Mouse (Mus musculus) frontal cortex, adult 2 months (tissue): Measurements from ENCODE around the gene Olfr649. TPM values are rescaled to one million over a fixed set of nuclear protein-coding genes. Genes with fewer than 3 reads are reported as not detected.

Experiments
- DNase-seq, 2 experiments: peaks; one replicate each; pipeline ENCODE4 v3.0.0; 2022; ENCODE audit warnings: low spot score in 1 of 2; ENCODE audit errors: extremely low spot score in 1 of 2
- polyA plus RNA-seq: library from polyadenylated mRNA; depleted of rRNA; stranded (reverse); fragments of >200 nt; gene quantifications from 2 replicates; pipeline ENCODE4 v1.2.3, GENCODE M21; 2012; rRNA removed

Olfr649 gene
- 0.23 TPM in 1 of 2 replicates, not detected in the other for polyA plus RNA-seq

- no peak for DNase-seq
Observed at GRCm38 (mm10) chr7:104195885-104196284, at the start of gene Olfr649. Gene Olfr649, minus strand, starts transcription at chr7:104195985.

DNA sequence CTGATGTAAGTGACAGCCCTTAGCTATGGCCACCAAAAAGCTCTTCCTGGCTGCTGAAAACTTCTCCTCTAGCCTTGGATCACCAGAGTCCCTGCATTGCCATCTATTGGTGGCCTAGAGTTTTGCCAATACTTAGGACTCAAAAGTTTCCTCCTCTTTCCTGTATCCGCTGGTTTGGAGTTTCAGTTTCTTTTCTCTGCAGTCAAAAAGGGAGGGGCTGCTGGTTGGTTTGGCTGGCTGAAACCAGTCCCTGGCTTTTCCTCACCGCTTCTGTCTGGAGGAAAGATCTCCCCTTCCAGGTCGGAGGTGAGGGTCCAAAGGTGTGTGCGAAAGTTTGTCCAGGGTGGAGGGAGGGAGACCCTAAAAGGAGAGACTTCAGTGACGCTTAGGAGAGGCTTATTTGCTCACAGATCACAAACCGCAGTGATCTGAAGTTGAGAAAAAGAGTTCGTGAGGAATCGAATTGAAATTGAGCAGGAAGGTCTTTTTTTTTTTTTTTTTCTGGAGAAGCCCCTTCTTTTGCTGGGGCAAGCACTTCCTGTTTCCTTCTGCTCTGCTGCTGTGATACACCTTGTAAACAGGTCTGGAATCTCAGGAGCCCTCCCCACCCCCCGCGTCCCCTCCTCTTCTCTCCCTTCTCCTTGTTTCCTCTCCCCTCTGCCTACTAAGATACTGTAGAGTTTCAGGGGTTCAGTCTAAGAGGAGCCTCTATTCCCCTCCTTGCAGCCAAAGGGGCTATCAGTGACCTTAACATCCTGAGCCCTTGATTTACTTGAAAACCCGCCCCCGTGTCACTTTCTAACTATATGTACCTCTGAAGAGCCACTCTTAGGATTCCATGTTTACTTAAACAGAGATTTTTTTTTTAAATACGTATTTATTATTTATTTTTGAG lies 48.7 kb upstream of the Olfr649 start, which contains the start of gene Trim34a:
TSS of gene Trim34a (plus strand) at position 171 of the 895 bp plus-strand sequence.
- DNase-seq: peak in 1 of 2 experiments; percentile 20

DNA sequence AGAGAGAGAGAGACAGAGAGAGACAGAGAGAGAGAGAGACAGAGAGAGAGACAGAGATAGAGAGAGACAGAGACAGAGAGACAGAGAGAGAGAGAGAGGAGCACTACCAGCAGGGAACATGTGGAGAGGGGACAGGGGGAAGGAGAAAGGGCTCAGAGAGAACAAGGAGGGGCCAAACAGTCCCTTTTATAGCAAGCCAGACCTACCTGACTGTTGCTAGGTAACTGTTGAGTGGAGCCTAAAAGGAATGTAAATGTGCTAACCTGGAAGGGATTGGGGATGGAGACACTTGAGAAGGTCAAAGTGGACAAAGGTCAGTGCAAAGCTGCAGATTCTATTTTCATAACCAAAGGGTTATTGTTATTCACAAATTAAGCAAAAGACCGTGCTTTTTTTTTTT lies 47.8 kb upstream of the Olfr649 start:
- DNase-seq: no peak

DNA sequence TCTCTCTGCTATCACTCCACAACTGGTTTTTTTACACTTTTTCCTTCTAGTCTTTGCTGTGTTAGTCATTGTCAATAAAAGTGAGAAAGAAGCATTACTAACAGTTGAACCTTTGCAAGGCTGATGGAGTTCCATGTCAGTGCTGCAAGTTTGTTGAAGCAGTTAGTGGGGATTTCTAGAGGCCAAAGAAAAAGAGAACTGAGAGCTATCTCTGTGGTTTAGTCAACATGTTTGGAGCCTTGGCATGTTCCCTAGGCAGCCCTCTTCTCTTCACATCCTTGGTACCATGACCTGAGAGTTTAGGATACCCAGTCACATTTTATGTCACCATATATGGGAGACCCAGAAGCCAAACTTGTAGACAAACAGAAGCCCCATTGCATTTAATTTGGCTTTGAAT lies 45.1 kb upstream of the Olfr649 start:
- no peak for DNase-seq

- peak in 1 of 2 experiments; percentile 5 for DNase-seq
Observed at GRCm38 (mm10) chr7:104231203-104231602, 35.4 kb upstream of the Olfr649 start.

DNA sequence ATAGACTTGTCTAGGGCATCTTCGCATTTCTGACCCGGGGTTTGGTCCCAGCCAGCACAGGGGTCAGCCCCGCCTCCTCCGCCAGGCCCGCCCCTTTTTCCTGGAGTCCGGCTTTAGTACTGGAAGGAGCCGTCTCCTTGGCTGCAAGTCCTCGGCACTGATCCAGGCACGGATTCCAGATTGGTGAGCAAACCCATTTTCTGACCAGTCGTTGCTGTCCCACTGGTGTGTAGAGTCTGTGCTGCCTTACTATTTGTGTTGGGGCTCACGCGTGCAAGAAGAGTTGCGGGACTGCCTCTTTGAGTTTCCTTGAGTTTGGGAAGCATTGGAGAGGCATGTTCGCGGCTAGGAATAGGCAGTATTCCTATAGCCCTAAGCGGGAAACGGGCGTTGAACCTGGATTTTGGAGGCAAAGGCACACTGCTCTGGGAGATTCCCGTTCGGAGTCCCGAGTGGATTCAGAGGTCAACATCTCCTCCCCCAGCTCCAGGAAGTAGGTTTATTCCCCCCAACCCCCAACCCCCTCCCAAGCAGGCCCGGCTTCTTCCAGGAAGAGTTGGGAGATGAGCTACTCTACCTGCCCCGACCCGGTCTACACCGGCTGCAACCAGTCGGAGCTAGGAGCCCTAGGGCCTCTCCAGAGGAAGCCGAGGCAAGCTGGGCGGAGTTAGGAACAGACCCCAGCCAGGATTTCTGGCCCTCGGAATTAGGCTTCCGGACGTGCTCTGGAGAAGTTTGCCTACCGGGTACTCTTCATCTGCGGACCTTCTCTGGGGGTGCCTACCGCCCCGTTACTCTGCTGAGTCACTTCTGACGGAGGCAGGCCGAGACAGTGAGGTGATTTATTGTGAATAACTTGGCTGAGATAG lies 23.1 kb upstream of the Olfr649 start, which contains the start of gene Trim6:
TSS of gene Trim6 (plus strand) at position 93 of the 869 bp plus-strand sequence.
- peak in 1 of 2 experiments; percentile 4 for DNase-seq

- DNase-seq: no peak
Observed at GRCm38 (mm10) chr7:104217881-104218280, 22.1 kb upstream of the Olfr649 start.

DNA sequence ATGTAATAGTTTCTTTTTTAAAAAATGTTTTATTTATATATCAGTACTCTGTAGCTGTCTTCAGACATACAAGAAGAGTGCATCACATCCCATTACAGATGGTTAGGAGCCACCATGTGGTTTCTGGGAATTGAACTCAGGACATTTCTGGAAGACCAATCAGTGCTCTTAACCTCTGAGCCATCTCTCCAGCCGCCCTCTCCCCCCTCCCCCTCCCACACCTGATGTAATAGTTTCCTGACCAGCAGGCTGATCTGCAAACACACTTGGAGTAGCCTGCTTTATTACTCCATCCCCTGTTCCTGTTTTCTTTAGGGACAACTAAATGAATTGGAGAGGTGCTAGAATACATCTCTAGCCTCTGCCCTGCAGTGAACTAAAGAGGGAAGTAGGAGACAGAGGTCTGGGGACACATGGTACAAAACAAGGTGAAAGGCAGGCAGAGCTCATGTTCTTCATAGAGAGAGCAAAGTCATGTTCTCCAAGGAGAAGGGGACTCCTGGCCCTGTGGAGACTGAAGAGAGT lies 20.3 kb upstream of the Olfr649 start:
- no peak for DNase-seq

GRCm38 (mm10) chr7:104206197-104206596 lies 10.4 kb upstream of the Olfr649 start:
- no peak for DNase-seq

DNA sequence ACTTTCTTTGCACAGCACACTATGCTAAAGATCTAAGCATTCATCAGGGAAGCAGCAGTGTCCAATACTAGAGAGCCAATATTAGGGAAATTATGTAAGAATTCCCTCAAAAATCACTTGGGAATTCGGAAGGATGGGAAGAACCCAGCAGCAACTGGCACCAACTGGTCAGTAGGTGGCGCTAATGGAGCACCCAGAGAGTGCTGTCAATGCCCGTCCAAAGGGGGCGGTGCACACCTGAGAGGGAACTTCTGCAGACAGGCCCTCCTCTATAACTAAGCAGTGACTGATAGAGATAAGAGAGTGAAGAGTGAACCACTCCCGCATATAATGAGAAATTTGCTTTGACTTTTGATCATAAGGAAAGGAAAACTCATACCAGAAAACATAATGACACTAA lies 4.0 kb upstream of the Olfr649 start:
- peak; percentile 2 to 72 for DNase-seq

DNA sequence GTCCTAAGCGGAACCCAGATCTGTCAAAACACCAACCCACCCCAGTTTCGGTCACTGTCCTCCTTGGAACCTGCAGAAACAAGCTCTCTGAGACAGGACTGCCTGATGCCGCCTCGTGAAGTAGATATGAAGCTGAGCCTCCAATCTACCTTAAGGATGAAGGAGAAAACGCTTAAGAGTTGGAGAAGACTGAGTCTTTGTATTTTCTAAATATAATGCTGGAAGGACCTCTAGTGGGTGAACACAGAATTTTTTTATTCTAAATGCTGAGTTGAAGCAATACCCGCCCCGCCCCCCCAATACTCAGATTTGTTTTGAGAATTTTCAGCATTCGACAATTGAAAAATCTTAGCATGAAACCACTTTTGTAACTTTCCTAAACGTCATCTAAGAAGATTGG lies 4.5 kb downstream of the Olfr649 start:
- DNase-seq: no peak

DNA sequence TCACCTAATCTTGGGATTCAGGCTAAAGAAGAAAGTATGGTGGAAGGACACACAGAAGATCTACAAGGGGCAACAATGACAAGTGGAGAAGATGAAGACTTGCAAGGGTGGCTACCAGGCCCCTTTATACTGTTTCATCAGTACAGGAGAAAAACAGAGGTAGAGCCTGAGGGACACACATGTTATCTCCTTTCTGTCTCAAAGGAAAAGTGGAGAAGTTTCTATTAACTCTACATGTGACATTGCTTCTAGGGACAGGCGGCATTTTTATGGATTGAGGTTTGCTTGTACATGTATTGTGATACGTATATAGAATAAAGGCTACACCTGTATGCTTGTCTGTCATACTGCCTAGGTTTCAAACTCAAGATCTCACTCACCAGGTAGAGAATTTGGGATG lies 12.5 kb downstream of the Olfr649 start, which contains the start of gene Olfr648:
TSS of gene Olfr648 (minus strand) at position 101 of the 400 bp plus-strand sequence.
- no peak for DNase-seq

- DNase-seq: no peak
Observed at GRCm38 (mm10) chr7:104179074-104179473, 16.7 kb downstream of the Olfr649 start.

DNA sequence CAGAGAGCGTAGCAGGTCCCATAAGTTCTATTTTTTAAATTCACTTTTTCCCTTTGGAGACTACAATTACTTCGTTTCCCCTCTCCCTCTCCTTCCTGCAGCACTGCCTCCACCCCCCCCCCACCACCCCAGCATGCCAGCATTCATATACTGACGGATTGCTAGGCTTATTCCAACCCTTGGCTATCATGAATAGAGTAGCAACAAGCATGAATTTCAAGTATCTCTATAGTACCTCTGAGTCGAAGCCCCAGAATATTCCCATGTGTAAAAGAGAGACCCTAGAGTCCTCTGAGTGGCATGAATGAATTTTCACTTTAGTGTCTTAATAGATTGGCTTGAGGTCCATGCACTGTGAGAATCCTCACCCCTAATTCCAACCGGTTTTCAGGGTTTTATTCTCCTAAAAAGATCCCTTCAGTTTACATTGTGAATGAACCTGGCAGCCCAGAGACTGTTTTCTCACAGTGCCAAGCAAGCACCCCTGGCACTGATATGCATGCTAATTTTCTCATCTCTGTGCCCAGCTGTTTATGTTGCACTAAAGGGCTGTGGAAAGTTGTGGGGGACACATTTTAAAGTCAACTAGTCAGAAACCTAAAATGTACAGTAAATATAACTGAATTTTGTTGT lies 17.2 kb downstream of the Olfr649 start:
- DNase-seq: no peak

GRCm38 (mm10) chr7:104175085-104175484 lies 20.7 kb downstream of the Olfr649 start:
- no peak for DNase-seq

DNA sequence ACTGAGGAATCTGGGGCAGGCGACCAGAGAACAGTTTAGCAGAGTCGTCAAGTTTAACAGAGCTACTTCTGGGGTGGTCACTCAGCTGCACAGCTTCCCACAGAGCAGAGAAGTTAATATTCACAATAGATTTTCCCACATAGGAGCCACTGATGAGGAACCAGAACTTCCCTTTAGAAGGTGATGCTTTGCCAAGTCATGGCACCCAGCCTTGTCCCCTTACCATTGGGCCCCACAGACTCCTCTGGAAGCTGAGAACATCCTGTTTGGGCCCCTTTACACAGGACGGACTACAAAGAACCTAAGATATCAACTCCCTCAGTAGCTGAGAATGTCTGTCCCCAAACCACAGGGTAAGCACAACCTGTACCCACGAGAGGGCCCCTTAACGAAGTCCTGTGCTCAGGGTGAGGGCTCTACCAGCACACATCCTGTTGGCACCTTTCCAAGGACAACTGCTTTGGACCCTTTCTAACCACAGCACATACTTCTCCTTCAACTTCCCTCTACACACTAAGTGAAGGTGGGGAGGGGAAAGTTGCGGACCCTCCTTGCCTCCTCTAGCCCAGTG lies 26.1 kb downstream of the Olfr649 start:
- DNase-seq: no peak

DNA sequence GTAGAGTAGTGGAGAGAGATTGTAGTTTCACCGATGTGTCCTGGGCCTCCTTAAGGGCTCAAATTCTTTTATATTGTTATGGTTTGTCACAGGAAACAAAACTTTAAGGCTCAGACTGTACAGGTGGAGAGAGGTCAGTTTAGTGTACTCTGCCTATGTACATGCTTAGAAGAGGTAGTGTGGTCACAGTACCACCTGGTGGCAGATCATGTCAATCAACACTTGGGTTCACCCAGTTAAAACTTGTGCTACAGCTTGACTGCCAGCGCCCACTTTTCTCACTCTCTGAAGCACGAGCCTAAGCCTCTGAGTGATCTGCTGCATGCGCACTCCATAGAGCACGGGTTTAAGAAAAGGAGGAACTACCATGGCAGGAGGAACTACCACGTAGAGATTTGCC lies 28.7 kb downstream of the Olfr649 start:
- no peak for DNase-seq

- no peak for DNase-seq
Observed at GRCm38 (mm10) chr7:104150456-104150855, 45.3 kb downstream of the Olfr649 start, which contains the start of gene Ubqlnl. Gene Ubqlnl, minus strand, starts transcription at chr7:104150556.

GRCm38 (mm10) chr7:104143179-104143578 lies 52.6 kb downstream of the Olfr649 start, which contains the start of gene Ubqln3:
Gene Ubqln3, minus strand, starts transcription at chr7:104143279.
- DNase-seq: no peak
